Comparison of ENCODE assay signal across 8 mouse cellular contexts in genomic region chr1:119457528-119457855, GRCm38 (mm10). TPM values are rescaled to one million over a fixed set of nuclear protein-coding genes. Genes with fewer than 3 reads are reported as not detected.
A peak's percentile ranks its signal among the peaks of the same experiment; 100 is the strongest.
DNase-seq lines count a peak whose midpoint lies in the region; ATAC-seq and TF ChIP-seq lines count a peak whose summit lies in the region.

No protein-coding gene starts in this region.

- H3K27me3 ChIP-seq in forebrain, embryonic 13.5 days, result no peaks in the 10 kb centered on the region
- H3K27me3 ChIP-seq in forebrain, embryonic 12.5 days, result no peaks in the 10 kb centered on the region
- H3K27me3 ChIP-seq in midbrain, postnatal 0 days (ENCODE audit: insufficient read depth, low read length), result peaks cover 3% of the 10 kb centered on the region; the same call in 1 of the 2 replicates
- H3K27me3 ChIP-seq in midbrain, embryonic 14.5 days (ENCODE audit: control insufficient read depth, insufficient read depth, low read length), result no peaks in the 10 kb centered on the region
- H3K27me3 ChIP-seq in stomach, postnatal 0 days (ENCODE audit: control insufficient read depth, insufficient read depth, low read length), result no peaks in the 10 kb centered on the region

- DNase-seq in midbrain, postnatal 0 days (ENCODE audit: low spot score), result no peak
- DNase-seq in midbrain, embryonic 14.5 days, result no peak
- DNase-seq in kidney, postnatal 4 days, result peak; percentile 22 to 43
- DNase-seq in stomach, postnatal 0 days (ENCODE audit: low spot score), result no peak
- no peak for DNase-seq in natural killer cell, adult 2 months (ENCODE audit: low spot score in 2 of 2)
- DNase-seq in left cerebral cortex, adult 9 months (ENCODE audit: low spot score in 2 of 2), result no peak

- no peaks in the 10 kb centered on the region for H3K36me3 ChIP-seq in forebrain, embryonic 13.5 days (ENCODE audit: poor library complexity, severe bottlenecking)
- no peaks in the 10 kb centered on the region for H3K36me3 ChIP-seq in forebrain, embryonic 12.5 days (replicated peaks)
- H3K36me3 ChIP-seq in midbrain, postnatal 0 days (ENCODE audit: insufficient read depth, low read length), result no peaks in the 10 kb centered on the region
- H3K36me3 ChIP-seq in midbrain, embryonic 14.5 days (ENCODE audit: control insufficient read depth, insufficient read depth, low read length), result no peaks in the 10 kb centered on the region
- no peaks in the 10 kb centered on the region for H3K36me3 ChIP-seq in stomach, postnatal 0 days (ENCODE audit: control insufficient read depth, insufficient read depth, low read length)

- ATAC-seq in forebrain, embryonic 13.5 days, result peak; percentile 25; the same call in 1 of the 2 replicates
- ATAC-seq in forebrain, embryonic 12.5 days (ENCODE audit: low FRiP score), result no peak
- 0 out of 2 replicates have a peak, but pooled peaks have one; percentile 15 for ATAC-seq in midbrain, postnatal 0 days (ENCODE audit: low FRiP score)
- ATAC-seq in midbrain, embryonic 14.5 days (ENCODE audit: low FRiP score, low TSS enrichment), result no peak
- ATAC-seq in stomach, postnatal 0 days (ENCODE audit: low FRiP score, low TSS enrichment), result 0 out of 2 replicates have a peak, but pooled peaks have one; percentile 9

- no peak for TF ChIP-seq EP300 in stomach, postnatal 0 days (optimal IDR thresholded peaks at IDR 0.05)

- 69% methylated on average over 5 of the region's 5 CpGs for WGBS in forebrain, embryonic 13.5 days
- 77% methylated on average over 5 of the region's 5 CpGs for WGBS in forebrain, embryonic 12.5 days
- 76% methylated on average over 5 of the region's 5 CpGs for WGBS in midbrain, postnatal 0 days
- 68% methylated on average over 5 of the region's 5 CpGs for WGBS in midbrain, embryonic 14.5 days
- WGBS in stomach, postnatal 0 days, result 33% methylated on average over 5 of the region's 5 CpGs

- H3K4me1 ChIP-seq in forebrain, embryonic 13.5 days, result peaks cover 25% of the 10 kb centered on the region
- H3K4me1 ChIP-seq in forebrain, embryonic 12.5 days, result no peaks in the 10 kb centered on the region; the same call in 1 of the 2 replicates
- no peaks in the 10 kb centered on the region for H3K4me1 ChIP-seq in midbrain, postnatal 0 days (ENCODE audit: insufficient read depth, low read length)
- no peaks in the 10 kb centered on the region for H3K4me1 ChIP-seq in midbrain, embryonic 14.5 days (ENCODE audit: control insufficient read depth, insufficient read depth, low read length)
- no peaks in the 10 kb centered on the region for H3K4me1 ChIP-seq in stomach, postnatal 0 days (replicated peaks; ENCODE audit: control insufficient read depth, insufficient read depth)

- no peak overlapping the region for H3K27ac ChIP-seq in forebrain, embryonic 13.5 days
- no peak overlapping the region for H3K27ac ChIP-seq in forebrain, embryonic 12.5 days
- no peak overlapping the region for H3K27ac ChIP-seq in midbrain, postnatal 0 days (ENCODE audit: low read depth, low read length)
- no peak overlapping the region for H3K27ac ChIP-seq in midbrain, embryonic 14.5 days (replicated peaks; ENCODE audit: low read depth, low read length)
- no peak overlapping the region for H3K27ac ChIP-seq in stomach, postnatal 0 days (replicated peaks)

- no peak overlapping the region for H3K4me2 ChIP-seq in forebrain, embryonic 13.5 days
- no peak overlapping the region for H3K4me2 ChIP-seq in forebrain, embryonic 12.5 days
- H3K4me2 ChIP-seq in midbrain, postnatal 0 days (ENCODE audit: low read depth, low read length, poor library complexity, severe bottlenecking), result no peak overlapping the region
- H3K4me2 ChIP-seq in midbrain, embryonic 14.5 days (ENCODE audit: low read length), result no peak overlapping the region
- peak overlapping the region; percentile 40 for H3K4me2 ChIP-seq in stomach, postnatal 0 days (replicated peaks; ENCODE audit: low read depth)

- no peak overlapping the region for H3K9ac ChIP-seq in forebrain, embryonic 13.5 days
- no peak overlapping the region for H3K9ac ChIP-seq in forebrain, embryonic 12.5 days
- no peak overlapping the region for H3K9ac ChIP-seq in midbrain, postnatal 0 days (replicated peaks; ENCODE audit: low read length, poor library complexity, severe bottlenecking)
- H3K9ac ChIP-seq in midbrain, embryonic 14.5 days (replicated peaks; ENCODE audit: low read length), result no peak overlapping the region
- H3K9ac ChIP-seq in stomach, postnatal 0 days (ENCODE audit: low read length), result no peak overlapping the region

- H3K4me3 ChIP-seq in forebrain, embryonic 13.5 days, result no peak overlapping the region
- no peak overlapping the region for H3K4me3 ChIP-seq in forebrain, embryonic 12.5 days (replicated peaks)
- no peak overlapping the region for H3K4me3 ChIP-seq in midbrain, postnatal 0 days (ENCODE audit: low read depth, low read length)
- no peak overlapping the region for H3K4me3 ChIP-seq in midbrain, embryonic 14.5 days (replicated peaks; ENCODE audit: low read depth, low read length)
- no peak overlapping the region for H3K4me3 ChIP-seq in stomach, postnatal 0 days (ENCODE audit: low read depth, low read length)

- no peaks in the 10 kb centered on the region for H3K9me3 ChIP-seq in forebrain, embryonic 13.5 days (replicated peaks)
- no peaks in the 10 kb centered on the region for H3K9me3 ChIP-seq in forebrain, embryonic 12.5 days
- no peaks in the 10 kb centered on the region for H3K9me3 ChIP-seq in midbrain, postnatal 0 days (ENCODE audit: low read length)
- H3K9me3 ChIP-seq in midbrain, embryonic 14.5 days (ENCODE audit: control insufficient read depth, low read length), result no peaks in the 10 kb centered on the region
- no peaks in the 10 kb centered on the region for H3K9me3 ChIP-seq in stomach, postnatal 0 days (ENCODE audit: control insufficient read depth, low read length)

- no peak for TF ChIP-seq CTCF in midbrain, postnatal 0 days (IDR thresholded peaks at IDR 0.05)
- no peak for TF ChIP-seq CTCF in stomach, postnatal 0 days (IDR thresholded peaks at IDR 0.05; ENCODE audit: low read depth)

RNA-seq across cellular contexts. Expression of gene Inhbb, which starts 35.4 kb away (rescaled TPM):
- polyA plus RNA-seq in forebrain, embryonic 13.5 days (2015; fragmentation: Nextera tagmentation; extraction: Ambion mirVana), result 4.1 and 4.6 TPM in 2 replicates
- 1.8 and 2.3 TPM in 2 replicates for polyA plus RNA-seq in forebrain, embryonic 12.5 days (2016; fragmentation: Nextera tagmentation; extraction: Ambion mirVana)
- total RNA-seq in midbrain, postnatal 0 days (2014; rRNA removed), result 4.1 and 5.1 TPM in 2 replicates
- 2.2 and 2.6 TPM in 2 replicates for polyA plus RNA-seq in midbrain, postnatal 0 days (2015; fragmentation: Nextera tagmentation; extraction: Ambion mirVana)
- 1.9 and 2.1 TPM in 2 replicates for polyA plus RNA-seq in midbrain, embryonic 14.5 days (2014; fragmentation: Nextera tagmentation; extraction: Ambion mirVana)
- 0.65 and 0.70 TPM in 2 replicates for polyA plus RNA-seq in stomach, postnatal 0 days (2015; fragmentation: Nextera tagmentation; extraction: Ambion mirVana)

RNA-seq across cellular contexts. Expression of gene Ralb, which starts 47.1 kb away (rescaled TPM):
- 51.0 and 52.5 TPM in 2 replicates for polyA plus RNA-seq in forebrain, embryonic 13.5 days (2015; fragmentation: Nextera tagmentation; extraction: Ambion mirVana)
- polyA plus RNA-seq in forebrain, embryonic 12.5 days (2016; fragmentation: Nextera tagmentation; extraction: Ambion mirVana), result 65.7 and 67.3 TPM in 2 replicates
- total RNA-seq in midbrain, postnatal 0 days (2014; rRNA removed), result 38.1 and 41.9 TPM in 2 replicates
- 63.2 and 65.1 TPM in 2 replicates for polyA plus RNA-seq in midbrain, postnatal 0 days (2015; fragmentation: Nextera tagmentation; extraction: Ambion mirVana)
- 35.3 and 49.6 TPM in 2 replicates for polyA plus RNA-seq in midbrain, embryonic 14.5 days (2014; fragmentation: Nextera tagmentation; extraction: Ambion mirVana)
- 102 TPM in 2 replicates for polyA plus RNA-seq in stomach, postnatal 0 days (2015; fragmentation: Nextera tagmentation; extraction: Ambion mirVana)

Comparison
In these comparisons a context has a peak if more than half of its experiments do, and no peak if none do; other contexts are left out.
1. ATAC-seq: peak in forebrain, embryonic 13.5 days (single experiment), midbrain, postnatal 0 days (single experiment) and stomach, postnatal 0 days (single experiment); none in forebrain, embryonic 12.5 days (single experiment) and midbrain, embryonic 14.5 days (single experiment).
2. DNase-seq: peak in kidney, postnatal 4 days (2 of 2); none in midbrain, postnatal 0 days (single experiment), midbrain, embryonic 14.5 days (single experiment), stomach, postnatal 0 days (single experiment), natural killer cell, adult 2 months (0 of 2) and left cerebral cortex, adult 9 months (0 of 2).